Mouse (Mus musculus): Measurements from ENCODE around the gene Abtb1.

Gene Abtb1

GRCm38 (mm10) chr6:88841781-88842689 lies at the start of gene Abtb1:
Gene Abtb1 (minus strand): TSS chr6:88841984.
- DNase-seq: peak; percentile 100

GRCm38 (mm10) chr6:88890832-88891231 lies 49.0 kb upstream of the Abtb1 start:
- DNase-seq: no peak

GRCm38 (mm10) chr6:88889410-88890042 lies 47.7 kb upstream of the Abtb1 start:
- DNase-seq: no peak

GRCm38 (mm10) chr6:88886417-88886967 lies 44.7 kb upstream of the Abtb1 start:
- DNase-seq: no peak

- no peak for DNase-seq
These were observed 44.0 kb upstream of the Abtb1 start for GRCm38 (mm10) chr6:88885644-88886416.

- DNase-seq: no peak
These were observed 42.9 kb upstream of the Abtb1 start for GRCm38 (mm10) chr6:88884690-88885089.

- DNase-seq: no peak
These were observed 42.4 kb upstream of the Abtb1 start for GRCm38 (mm10) chr6:88884195-88884594.

- DNase-seq: no peak
These were observed 39.5 kb upstream of the Abtb1 start for GRCm38 (mm10) chr6:88881334-88881733.

- no peak for DNase-seq
These were observed 37.7 kb upstream of the Abtb1 start for GRCm38 (mm10) chr6:88879471-88879870.

GRCm38 (mm10) chr6:88874868-88875508 lies 33.2 kb upstream of the Abtb1 start, which contains the start of gene Podxl2:
Gene Podxl2 (minus strand): TSS chr6:88875044.
- DNase-seq: peak; percentile 90

GRCm38 (mm10) chr6:88873965-88874867 lies 32.4 kb upstream of the Abtb1 start:
- peak; percentile 33 for DNase-seq

- no peak for DNase-seq
These were observed 31.0 kb upstream of the Abtb1 start for GRCm38 (mm10) chr6:88872811-88873210.

- no peak for DNase-seq
These were observed 29.8 kb upstream of the Abtb1 start for GRCm38 (mm10) chr6:88871546-88871945.

GRCm38 (mm10) chr6:88870594-88870993 lies 28.8 kb upstream of the Abtb1 start:
- DNase-seq: peak; percentile 38

- no peak for DNase-seq
These were observed 27.7 kb upstream of the Abtb1 start for GRCm38 (mm10) chr6:88869459-88869858.

GRCm38 (mm10) chr6:88865704-88866103 lies 23.9 kb upstream of the Abtb1 start:
- DNase-seq: no peak

- DNase-seq: peak; percentile 45
These were observed 19.1 kb upstream of the Abtb1 start for GRCm38 (mm10) chr6:88860914-88861313.

GRCm38 (mm10) chr6:88858341-88858740 lies 16.6 kb upstream of the Abtb1 start:
- DNase-seq: no peak

- no peak for DNase-seq
These were observed 16.0 kb upstream of the Abtb1 start for GRCm38 (mm10) chr6:88857830-88858229.

- peak; percentile 72 for DNase-seq
These were observed 15.5 kb upstream of the Abtb1 start for GRCm38 (mm10) chr6:88857249-88857648.

GRCm38 (mm10) chr6:88855636-88856035 lies 13.9 kb upstream of the Abtb1 start:
- DNase-seq: peak; percentile 79
